Mouse (Mus musculus) right cerebral cortex, postnatal 14 days (tissue): Measurements from ENCODE around the gene Ankrd63.

ENCODE experiments used
- DNase-seq: peaks from one replicate; pipeline ENCODE4 v3.0.0; 2022

Ankrd63 gene

DNA sequence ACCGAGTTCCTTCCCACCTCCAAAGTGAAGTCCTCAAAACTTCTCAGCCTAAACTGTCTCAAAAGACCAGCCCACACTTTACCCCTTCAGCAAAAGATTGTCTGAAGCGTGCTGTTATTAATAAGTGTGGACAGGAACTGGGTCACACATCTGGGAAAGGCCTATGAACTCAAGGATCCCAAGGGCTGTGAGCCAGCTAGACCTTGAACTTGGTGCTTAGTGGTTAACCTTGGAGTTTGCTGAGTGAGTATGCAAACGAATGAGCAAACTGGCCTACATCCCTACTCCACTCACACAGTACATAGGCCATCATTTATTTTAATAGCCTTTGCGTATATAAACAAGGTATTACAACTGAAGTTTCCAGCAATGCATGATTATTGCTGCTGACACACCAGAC, 21.7 kb upstream of the Ankrd63 start:
- DNase-seq: no peak

DNA sequence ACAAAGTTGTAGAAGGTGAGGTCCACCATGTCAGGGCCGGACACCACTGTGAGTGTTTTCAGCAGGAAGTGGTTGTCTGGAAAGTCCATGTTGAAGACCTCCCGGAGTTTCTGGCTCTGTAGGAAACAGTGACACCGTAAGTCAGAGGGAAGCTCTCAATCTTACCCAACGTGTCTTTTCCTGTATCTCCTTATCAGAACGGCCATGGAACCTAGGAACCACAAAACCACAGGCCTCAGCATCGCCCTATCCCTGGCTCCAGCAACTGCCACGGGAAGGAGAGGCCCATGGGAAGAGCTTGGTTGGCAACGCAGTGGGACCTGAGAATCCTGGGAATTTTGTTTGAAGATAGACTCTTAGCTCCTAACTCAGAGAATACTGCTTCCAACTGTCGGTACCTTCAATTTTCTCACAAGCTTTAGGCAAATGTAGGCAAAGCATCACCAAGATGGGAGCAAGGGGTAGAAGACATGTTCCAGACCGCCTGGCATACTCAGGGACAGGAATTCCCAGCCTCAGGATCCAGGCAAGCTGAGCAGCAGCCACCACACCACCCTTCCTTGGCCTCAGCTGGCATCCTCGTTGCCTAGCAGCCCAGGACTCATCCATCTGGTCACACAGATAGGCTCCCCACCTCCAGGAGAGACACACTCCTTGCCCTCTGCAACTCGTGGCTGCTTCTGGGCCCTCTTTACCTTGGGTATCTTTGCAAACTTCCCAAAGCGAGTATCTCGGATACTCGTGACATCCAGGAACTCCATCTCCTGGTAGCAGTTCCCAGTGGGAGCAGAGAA, 20.1 kb upstream of the Ankrd63 start:
- DNase-seq: no peak

DNA sequence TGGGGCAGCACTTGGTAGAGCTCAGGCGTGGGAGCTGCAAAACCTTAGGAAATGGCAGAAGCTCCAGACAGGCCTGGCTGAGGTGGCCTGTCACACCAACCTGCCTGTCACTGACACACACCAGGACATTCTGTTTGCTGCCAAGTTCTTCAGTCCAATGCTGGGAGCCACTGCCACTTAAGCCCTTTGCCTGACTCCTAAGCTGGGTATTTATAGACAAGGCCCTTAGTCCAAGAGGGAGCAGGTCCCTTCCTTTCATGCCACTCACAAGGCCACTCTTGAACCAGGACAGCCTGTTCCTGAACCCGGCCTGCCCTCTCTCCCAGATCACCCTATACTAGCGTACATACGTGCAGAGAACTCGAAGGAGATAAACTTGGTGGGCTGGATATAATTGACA, 12.9 kb upstream of the Ankrd63 start:
- DNase-seq: peak; percentile 2

DNA sequence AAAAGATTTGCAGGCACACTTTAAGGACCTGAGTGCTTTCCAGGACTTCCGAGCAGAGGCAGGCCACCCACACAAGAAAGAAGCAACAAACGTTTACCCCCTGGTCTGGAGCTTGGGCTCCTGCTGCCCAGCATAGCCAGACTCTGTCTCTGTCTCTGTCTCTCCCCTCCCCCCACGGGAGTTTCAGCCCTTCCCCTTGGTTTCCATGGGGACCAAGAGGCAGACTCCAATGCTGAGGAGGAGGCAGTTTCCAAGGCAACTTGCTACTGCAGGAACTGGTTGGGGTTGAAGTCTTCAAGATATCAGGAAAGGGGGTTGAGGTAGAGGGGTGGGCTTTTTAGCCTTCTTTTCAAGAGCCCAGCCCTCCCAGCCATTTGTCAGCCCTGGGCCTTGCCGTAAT, 10.5 kb upstream of the Ankrd63 start:
- peak; percentile 78 for DNase-seq

DNA sequence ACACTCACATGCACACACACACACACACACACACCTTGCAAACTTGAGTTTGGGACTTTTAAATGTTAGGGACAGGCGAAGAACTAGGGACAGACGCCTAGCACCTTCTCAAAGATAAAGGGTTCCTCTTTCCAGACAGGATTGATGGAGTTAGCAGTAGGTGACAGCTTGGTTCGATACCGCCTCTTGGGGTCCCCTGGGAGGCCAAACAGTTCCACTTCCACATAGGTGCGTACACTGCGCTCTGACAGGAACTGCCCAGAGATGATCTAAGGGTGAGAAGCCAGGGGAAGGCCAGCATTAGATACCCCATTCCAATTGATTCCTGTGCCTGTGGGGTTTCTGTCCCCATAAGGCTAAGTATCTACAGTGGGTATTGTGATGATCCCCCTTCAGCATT, 9.9 kb upstream of the Ankrd63 start:
- no peak for DNase-seq

DNA sequence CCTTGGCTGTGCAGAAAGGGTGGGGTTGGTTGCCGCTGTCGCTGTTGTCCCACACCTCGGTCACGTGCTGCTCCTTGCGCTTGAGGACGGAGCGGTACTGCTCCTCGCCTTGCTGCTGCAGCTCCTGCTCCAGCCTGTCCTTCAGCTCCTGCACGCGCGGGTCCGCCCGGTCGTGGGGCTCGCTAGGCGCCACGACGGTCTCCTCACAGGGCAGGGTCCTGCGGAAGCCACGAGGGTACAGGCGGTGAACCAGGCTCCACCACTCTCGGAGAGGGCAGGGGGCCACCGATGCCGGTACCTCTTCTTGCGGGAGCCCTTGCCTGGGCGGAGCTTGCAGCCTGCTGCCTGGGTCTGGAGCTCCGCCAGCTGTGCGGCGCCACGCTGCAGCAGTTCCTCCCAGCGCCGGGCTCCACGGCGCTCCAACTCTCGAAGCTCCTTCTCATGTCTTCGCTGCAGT, 7.3 kb upstream of the Ankrd63 start:
- peak; percentile 77 for DNase-seq

DNA sequence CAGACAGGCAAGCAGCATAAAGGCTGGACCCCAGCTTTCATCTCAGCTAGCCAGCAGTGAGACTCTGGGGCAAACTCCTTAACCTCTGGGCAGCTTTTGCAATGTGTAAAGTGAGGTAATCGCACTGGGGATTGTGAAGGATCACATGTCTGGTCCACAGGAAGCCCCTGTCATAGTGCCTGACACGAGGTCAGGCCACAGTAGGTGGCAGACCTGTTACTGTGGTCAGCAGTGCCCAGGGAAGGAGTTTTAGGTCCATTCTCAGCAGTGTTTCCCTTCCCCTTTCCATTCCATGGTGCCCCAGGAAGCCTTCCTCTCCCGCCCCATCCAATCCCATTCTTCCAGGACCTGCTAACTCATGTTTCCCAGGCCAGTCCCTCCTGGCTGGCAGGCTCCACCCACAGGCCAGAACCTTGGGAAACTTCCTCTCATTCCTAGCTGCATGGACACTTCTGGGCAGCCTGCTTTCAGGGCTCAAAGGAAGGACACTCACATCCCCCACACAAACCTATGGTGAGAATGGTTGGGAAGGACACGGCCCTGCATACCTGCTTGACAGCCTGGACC, 6.0 kb upstream of the Ankrd63 start:
- DNase-seq: no peak

DNA sequence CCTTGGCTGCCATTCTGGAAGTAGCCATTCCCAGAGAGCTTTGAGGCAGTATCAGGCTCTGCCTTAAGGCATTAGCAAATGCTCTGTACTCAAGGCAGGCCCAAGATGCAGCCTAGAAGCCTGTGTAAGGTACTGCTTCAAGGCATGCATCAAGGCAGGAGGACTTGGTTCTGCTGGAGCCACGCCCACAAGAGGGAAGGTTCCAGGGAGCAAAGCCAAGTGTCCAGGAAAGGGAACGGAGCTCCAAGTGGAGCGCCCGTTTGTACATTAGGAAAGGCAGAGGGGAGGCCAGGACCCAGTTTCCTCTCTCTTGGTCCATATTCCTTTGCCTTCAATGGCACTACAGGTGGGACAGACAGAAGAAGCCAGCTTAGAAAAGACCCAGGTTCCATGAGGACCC, 4.7 kb upstream of the Ankrd63 start:
- no peak for DNase-seq

DNA sequence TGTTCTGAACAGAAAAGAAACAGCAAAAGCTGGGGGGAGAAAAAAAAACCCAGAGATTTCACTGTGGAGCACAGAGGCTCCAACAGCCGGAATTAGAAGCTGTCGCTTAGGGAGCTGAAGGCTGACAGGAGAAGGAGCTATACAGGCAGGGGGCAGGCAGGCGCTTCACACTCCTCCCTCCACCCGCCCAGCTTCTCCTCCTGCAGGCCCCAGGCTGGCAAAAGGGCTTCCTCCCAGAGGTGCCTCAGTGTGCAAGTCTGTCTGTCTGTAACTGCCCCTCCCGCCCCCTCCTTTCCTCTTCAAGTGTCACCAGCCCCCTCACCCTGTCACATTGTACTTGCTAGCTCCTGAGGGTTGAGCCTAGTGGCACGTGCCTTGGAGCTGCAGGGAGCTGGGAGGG, 2.7 kb upstream of the Ankrd63 start:
- peak; percentile 36 for DNase-seq

DNA sequence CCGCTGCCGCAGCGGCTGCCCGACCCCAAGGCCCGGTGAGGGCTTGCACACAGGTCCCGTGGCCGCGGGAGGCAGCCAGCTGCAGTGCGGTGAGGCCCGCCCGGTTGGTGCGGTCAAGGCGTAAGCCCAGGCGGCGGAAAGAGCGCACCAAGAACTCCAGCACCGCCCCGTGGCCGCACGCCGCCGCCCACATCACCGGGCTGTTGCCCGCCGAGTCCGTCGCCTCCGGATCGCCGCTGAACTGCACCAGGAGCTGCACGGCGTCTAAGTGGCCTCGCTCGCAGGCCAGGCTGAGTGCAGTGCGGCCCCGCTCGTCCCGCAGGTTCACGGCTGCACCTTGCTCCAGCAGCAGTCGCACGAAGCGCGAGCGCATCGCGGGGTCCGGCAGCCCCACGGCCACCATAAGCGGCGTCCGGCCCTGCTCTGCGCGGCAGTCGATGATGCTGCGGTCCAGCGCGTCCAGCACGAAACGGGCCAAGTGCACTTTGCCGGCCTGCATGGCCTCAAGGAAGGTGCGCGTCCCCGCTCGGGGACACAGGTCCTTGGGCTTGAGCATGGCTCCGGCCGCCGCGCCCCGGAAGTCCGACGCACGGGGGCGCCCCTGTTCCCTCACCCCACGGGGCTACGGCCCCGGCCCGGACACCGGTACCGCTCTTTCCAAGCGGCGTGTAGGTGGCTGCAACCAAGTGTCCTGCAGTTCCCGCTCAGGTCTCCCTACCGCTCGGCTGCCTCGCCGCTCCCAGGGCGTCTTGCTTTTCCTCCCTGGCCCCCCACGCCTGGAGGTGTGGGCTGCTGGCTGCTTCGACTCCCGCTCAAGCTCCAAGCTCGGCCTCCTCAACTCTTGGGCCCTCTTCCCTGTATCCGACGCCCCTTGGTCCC, 641 bp downstream of the Ankrd63 start:
- peak; percentile 49 for DNase-seq

DNA sequence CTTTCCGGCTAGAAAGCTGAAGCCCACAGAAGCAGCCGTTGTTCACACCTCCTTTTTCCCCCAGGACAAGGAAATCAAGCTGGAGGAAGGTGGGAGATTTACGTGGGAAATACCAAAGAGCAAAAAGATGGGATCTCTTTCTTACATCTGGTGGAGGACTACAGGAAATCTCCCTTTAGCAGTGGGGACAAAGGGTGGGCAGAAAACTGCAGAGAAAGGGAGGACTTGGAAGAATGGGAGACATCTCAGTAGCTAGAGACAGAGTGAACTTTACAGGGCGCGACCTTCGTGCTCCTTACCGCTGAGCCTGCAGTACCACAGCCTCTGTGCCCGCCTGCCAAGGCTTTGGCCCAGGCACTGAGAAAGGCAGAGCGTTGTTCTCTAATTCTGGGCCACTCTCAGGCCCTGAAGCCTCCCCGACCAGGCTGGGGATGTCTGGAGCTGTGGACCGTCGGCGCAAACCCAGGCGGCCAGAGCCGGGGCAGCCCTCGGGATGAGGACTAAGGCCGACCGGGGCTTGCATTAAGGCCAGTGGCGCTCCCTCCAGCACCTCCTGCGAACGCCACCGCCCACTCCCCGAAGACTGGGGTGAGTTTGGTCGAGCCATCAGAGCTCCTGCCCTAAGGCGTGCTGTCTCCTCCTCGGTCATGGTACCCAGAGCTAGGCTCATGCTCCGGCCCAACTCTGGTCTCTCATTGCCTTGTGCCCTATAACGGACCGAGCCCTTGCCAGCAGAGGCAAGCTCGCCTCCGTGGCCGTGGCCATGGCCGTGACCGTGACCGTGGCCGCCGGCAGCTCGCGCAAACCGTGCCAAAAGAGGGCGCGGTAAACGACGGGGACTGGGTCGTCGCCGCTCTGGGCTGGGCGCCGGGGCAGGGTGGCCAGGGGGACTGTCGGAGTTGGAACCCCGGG, 1.5 kb downstream of the Ankrd63 start:
- no peak for DNase-seq

DNA sequence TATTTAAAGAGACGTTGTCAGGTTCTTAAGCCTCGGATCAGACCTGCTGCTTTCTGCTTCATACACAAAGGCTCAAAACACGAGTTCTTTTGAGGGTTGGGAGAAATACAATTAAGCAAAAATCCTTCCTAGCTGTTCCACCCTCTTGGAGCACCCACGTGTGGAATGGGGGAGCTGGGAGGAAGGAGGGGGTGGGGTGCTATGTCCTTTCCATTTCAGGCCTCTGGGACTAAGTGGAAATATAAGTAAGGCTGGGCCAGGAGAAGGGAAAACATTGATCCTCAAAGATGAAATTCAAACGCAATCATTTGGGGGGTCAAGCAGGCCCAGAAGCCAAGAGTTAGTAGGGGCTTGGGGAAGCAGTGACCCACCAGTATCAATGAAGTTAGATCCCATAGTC, 2.6 kb downstream of the Ankrd63 start:
- DNase-seq: no peak

DNA sequence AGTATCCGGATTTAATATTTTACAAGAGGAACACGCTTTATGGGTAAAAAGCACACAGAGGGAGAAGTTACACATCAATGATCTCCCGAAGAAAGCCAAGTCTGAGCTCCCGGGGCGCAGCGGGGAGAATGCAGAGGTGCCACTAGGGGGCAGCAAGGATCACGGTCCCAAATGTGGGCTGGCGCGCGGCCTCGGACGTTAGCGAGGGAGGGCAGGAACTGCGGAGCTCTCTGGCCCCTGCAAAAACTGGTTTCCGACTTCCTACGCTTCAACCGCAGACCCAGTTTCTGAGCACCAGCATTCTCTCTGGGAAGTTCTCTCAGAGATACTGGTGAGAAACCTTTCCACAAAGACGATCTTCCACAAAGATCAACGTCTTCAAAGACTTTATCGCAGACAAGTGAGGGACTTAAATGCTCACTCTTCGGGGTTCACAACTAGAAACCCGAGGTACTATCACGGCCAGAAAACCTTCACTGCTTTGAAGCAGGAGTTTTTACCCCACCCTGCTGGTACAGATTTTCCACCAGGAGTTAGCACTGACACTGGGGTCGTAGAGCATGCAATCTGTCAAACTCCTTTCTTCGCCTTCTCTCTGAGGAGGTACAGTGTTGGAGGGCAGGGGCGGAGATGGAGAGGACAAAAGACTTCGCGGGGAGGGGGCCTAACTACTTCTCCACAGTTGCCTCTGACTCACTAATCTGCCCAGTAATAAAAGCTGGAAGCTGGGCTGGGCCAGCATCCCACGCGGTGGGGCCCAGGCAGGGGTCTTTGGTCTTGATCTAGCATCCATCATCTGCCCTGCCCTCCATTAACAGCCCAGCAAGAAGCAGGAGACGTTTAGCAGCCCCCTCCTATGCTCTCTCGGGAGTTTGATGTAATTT, 3.3 kb downstream of the Ankrd63 start:
- DNase-seq: peak; percentile 81

DNA sequence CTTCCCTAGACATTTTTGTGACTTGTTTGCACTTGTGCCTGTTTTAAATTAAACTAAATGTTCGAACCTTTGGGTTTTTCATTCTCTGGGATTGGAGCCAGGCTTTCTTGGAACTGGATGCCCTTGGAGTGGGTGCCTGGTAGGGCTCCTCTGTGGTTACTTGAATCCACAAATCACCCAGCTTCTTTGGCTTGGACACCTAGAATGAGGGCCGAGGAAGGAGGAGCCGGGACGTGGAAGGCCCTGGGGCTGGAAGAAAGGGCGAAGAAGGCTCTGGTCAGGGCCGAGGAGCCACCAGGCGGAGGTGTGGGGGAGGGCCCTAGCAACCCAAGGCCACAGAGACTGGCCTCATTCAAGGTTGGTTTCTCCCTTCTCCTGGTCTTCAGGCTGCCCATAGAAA, 5.8 kb downstream of the Ankrd63 start:
- DNase-seq: no peak

DNA sequence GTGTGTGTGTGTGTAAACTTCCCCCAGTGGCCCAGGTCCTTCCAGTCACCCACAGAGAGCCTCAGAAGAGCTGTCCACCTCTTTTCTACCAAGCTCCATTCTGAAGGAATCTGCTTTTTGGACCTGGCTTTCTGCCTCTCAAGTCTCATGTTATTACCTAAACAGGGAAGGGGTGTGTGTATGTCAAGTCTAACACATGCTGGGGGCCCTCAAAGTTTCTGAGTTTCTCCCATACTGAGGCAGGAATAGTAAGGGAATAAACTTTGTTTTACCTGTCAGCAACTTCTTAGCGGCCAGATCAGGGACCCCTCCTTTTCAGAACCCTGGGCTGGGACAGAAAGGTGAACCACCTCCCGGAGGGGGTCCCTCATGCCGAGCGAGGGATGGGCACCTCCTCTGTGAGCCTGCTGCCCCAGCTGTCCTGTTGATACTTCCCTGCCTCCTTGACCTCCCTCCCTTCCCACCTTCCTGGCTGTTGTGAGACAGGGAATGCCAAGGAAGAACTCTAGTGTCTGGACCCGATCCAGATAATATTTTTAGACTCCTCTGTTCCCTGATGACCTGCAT, 6.4 kb downstream of the Ankrd63 start:
- DNase-seq: no peak

DNA sequence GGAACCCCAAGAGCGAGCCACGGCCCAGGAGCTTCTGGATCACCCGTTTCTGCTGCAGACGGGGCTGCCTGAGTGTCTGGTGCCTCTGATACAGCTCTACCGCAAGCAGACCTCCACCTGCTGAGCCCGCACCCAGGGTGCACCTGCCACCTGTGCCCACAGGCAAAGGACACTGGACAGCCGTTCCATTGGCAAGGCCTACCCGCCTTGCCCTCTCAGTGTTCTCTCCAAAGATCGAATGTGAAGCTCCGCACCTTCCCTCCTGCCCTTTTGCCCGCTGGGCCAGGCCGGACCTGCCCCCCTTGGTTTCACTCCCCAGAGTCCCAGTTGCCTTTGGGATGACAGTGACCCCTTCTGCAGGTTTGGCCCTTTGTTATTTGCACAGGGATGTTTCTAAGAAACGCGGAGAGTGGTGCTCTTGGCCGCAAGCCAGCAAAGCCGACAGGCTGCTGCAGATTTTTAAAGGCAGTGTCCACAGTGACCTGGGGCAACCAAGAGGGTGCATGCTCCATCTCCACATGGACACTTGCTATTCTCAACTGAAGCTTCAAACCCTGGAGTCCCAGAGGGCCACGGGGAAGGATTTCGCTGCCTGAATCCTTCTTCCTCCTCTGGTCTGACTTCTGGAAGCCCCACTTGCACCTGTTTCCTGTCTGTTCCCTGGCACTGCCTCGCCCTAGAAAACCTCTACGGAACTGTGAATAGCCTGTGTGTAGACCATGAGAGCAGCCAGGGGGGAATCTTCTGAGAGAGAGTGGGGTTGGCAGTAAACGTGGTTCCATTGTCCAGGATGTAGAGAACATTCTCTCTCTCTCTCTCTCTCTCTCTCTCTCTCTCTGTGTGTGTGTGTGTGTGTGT, 7.1 kb downstream of the Ankrd63 start:
- peak; percentile 35 for DNase-seq

DNA sequence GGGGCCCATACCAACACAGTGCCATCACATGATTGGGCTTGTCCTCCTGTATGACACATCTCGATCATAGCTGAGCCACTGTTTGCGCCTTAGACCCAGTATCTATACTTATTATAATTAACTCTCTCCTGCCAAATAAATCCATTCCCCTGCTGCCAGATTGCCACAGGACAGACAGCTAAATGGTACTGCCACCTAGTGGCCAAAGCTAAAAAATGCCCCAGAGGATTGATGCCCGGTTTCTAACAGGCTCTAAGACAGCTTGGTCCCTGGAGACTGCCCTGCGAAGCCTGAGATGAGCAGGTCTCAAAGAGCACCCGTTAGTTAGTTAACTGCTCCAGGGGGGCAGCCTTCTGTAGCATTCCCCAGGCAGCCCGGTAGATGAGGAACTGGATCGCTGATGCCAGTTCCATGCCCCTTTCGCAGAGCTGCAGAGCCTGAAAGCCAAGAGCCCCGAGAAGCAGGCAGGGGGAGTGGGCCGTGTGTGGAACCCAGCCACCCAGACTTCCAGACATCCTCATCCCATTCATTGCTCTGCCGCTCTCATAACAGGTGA, 8.0 kb downstream of the Ankrd63 start:
- DNase-seq: peak; percentile 33

DNA sequence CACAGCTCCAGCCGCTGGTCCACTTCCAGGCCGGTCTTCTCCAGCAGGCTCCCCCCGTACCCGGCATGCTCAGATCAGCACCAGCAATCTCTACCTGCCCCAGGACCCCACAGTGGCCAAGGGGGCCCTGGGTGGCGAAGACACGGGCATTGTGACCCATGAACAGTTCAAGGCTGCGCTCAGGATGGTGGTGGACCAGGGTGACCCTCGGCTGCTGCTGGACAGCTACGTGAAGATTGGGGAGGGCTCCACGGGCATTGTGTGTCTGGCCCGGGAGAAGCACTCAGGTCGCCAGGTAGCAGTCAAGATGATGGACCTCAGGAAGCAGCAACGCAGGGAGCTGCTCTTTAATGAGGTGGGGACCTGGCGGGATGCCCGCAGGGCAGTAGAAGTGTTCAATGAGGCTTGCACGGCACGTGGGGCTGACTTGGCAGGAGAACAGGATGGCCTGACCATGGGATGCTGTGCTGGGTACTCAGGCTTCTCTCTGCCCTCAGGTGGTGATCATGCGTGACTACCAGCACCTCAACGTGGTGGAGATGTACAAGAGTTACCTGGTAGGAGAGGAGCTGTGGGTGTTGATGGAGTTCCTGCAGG, 10.3 kb downstream of the Ankrd63 start:
- DNase-seq: no peak

DNA sequence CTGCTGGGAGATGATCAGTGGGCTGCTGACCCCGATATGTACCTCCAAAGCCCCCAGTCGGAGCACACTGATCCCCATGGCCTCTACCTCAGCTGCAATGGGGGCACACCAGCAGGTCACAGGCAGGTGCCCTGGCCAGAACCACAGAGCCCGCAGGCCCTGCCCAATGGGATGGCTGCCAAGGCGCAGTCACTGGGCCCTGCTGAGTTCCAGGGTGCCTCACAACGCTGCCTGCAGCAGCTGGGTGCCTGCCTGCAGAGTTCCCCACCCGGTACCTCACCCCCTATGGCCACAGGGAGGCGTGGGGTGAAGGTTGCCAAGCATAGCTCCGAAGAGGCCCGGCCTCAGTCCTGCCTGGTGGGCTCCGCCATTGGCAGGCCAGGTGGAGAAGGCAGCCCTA, 13.9 kb downstream of the Ankrd63 start:
- no peak for DNase-seq

DNA sequence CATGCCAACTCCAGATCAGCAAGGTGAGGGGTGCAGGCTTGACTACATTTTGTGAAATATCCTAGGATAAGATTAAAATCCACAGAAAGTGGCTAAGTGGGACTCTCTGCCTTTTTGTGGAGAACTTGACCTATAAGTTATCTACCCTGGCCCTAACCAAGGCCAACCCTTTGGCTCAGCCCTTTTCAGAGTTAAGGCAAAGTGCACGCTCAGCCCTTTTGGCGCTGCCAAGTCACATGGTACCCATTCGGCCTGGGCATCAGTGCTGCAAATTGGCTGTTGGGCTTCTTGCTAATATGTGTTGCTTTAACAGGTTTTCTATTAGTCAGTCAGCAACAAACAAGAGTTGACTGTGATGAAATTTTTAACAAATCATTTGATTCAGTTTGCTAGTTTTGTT, 16.0 kb downstream of the Ankrd63 start:
- DNase-seq: no peak
